18 mouse cellular contexts compared by ENCODE assay signal in genomic region chr10:26893091-26893490, GRCm38 (mm10).
DNase-seq lines count a peak whose midpoint lies in the region; ATAC-seq lines count a peak whose summit lies in the region.
"Had no signal": no experiment of that assay in that cellular context is flagged by ENCODE, and none has a peak within 500 bp of the region (broad histone marks: within the 10 kb centered on the region; RNA-seq: fewer than 3 reads in every experiment).

No protein-coding gene starts in this region.

- no peaks in the 10 kb centered on the region for H3K36me3 ChIP-seq in kidney, embryonic 15.5 days
- H3K36me3 ChIP-seq: embryonic facial prominence, embryonic 15.5 days; limb, embryonic 12.5 days; lung, embryonic 15.5 days had no signal

- H3K27me3 ChIP-seq in kidney, embryonic 15.5 days, result no peaks in the 10 kb centered on the region
- H3K27me3 ChIP-seq: embryonic facial prominence, embryonic 15.5 days; limb, embryonic 12.5 days; lung, embryonic 15.5 days had no signal

- WGBS in kidney, embryonic 15.5 days, result 95% methylated on average over 1 of the region's 1 CpGs

- no peak overlapping the region for H3K4me3 ChIP-seq in kidney, embryonic 15.5 days (replicated peaks)
- H3K4me3 ChIP-seq: embryonic facial prominence, embryonic 15.5 days; limb, embryonic 12.5 days; lung, embryonic 15.5 days had no signal

- H3K4me1 ChIP-seq in kidney, embryonic 15.5 days, result no peaks in the 10 kb centered on the region
- H3K4me1 ChIP-seq: embryonic facial prominence, embryonic 15.5 days; lung, embryonic 15.5 days had no signal

- no peak overlapping the region for H3K27ac ChIP-seq in kidney, embryonic 15.5 days
- H3K27ac ChIP-seq: embryonic facial prominence, embryonic 15.5 days; kidney, postnatal 0 days; limb, embryonic 12.5 days; liver, embryonic 14.5 days; lung, embryonic 15.5 days had no signal

- ATAC-seq in kidney, embryonic 15.5 days (replicated peaks; ENCODE audit: low FRiP score), result no peak

- H3K4me2 ChIP-seq in kidney, embryonic 15.5 days, result no peak overlapping the region
- H3K4me2 ChIP-seq: embryonic facial prominence, embryonic 15.5 days; heart, embryonic 11.5 days; limb, embryonic 12.5 days; lung, embryonic 15.5 days had no signal

- H3K9ac ChIP-seq in kidney, embryonic 15.5 days, result no peak overlapping the region
- H3K9ac ChIP-seq: embryonic facial prominence, embryonic 15.5 days; limb, embryonic 12.5 days; liver, embryonic 14.5 days; lung, embryonic 15.5 days had no signal

- peak; percentile 38 for DNase-seq in kidney, adult 18-20 months
- DNase-seq in NIH3T3 (ENCODE audit: low read depth), result peak; percentile 84
- DNase-seq in adrenal gland, postnatal 36 days, result peak; percentile 57 to 61
- DNase-seq in kidney, postnatal 36 days, result peak; percentile 59 to 67
- DNase-seq in heart, adult 8-10 months (ENCODE audit: low spot score), result no peak
- DNase-seq in right cerebral cortex, postnatal 36 days (ENCODE audit: low spot score in 2 of 2), result no peak
- DNase-seq: heart, postnatal 10 days; layer of hippocampus, adult 9-11 months; lung, postnatal 4 days; retina, postnatal 1 day; thymus, postnatal 36 days had no signal

- H3K9me3 ChIP-seq in kidney, embryonic 15.5 days (replicated peaks), result no peaks in the 10 kb centered on the region
- H3K9me3 ChIP-seq: embryonic facial prominence, embryonic 15.5 days; limb, embryonic 12.5 days; lung, embryonic 15.5 days had no signal

Comparison
In these comparisons a context has a peak if more than half of its experiments do, and no peak if none do; other contexts are left out.
1. DNase-seq: peak in kidney, adult 18-20 months (single experiment), NIH3T3 (single experiment), adrenal gland, postnatal 36 days (2 of 2) and kidney, postnatal 36 days (2 of 2); none in heart, adult 8-10 months (single experiment) and right cerebral cortex, postnatal 36 days (0 of 2).